Mouse (Mus musculus) adrenal gland, postnatal 36 days (tissue): Measurements from ENCODE around the gene Cylc1. TPM values are rescaled to one million over a fixed set of nuclear protein-coding genes. Genes with fewer than 3 reads are reported as not detected.

Experiments used
- DNase-seq, 2 experiments: peaks; one replicate each; pipeline ENCODE4 v3.0.0; 2021; ENCODE audit warnings: mixed read lengths in 1 of 2
- long read RNA-seq, 2 experiments: library from polyadenylated mRNA; stranded (forward); transcript quantifications; one replicate each; pipeline ENCODE4 v2.0.0; 2021; ENCODE audit warnings: borderline sequencing depth in 2 of 2
- total RNA-seq, 2 experiments: library from RNA; stranded (reverse); gene quantifications; 2 replicates each; pipeline ENCODE4 v1.2.3; 2021

Gene Cylc1
- not detected for total RNA-seq
- long read RNA-seq, experiment 1 = 0 reads
- long read RNA-seq, experiment 2 = 0 reads

GRCm38 (mm10) chrX:111110118-111110517 is at the start of gene Cylc1:
Cylc1 (plus strand) TSS chrX:111110418.
- no peak for DNase-seq

GRCm38 (mm10) chrX:111078680-111079079 is 31.5 kb upstream of the Cylc1 start:
- DNase-seq = no peak

GRCm38 (mm10) chrX:111168040-111168439 is 57.8 kb downstream of the Cylc1 start, which contains the start of gene Gm10112:
Gm10112 (plus strand) TSS chrX:111168340.
- DNase-seq = no peak

Other genes with a start within 250 kb of the Cylc1 start
- gene Gm10112, start 57.9 kb downstream of the Cylc1 start, total RNA-seq = not detected